Mouse (Mus musculus) MEL (cell line): ENCODE measurements around the gene Lrrc20.

Experiments
- CTCF ChIP-seq, 3 experiments: IDR thresholded peaks in 2 of 3; conservative IDR thresholded peaks in 1 of 3; 2 replicates each; pipeline ENCODE4 v1.5.1; 2011 to 2012; ENCODE audit warnings: low read length in 3 of 3, low read depth in 2 of 3, mild to moderate bottlenecking in 2 of 3, improper control_type of control experiment in 1 of 3, inconsistent platforms in 1 of 3, mixed read lengths in 1 of 3, moderate library complexity in 1 of 3; ENCODE audit not compliant: control insufficient read depth in 1 of 3, insufficient read depth in 1 of 3, poor library complexity in 1 of 3, severe bottlenecking in 1 of 3
- EP300 ChIP-seq, 2 experiments: IDR thresholded peaks; 2 replicates each; pipeline ENCODE4 v1.6.1; 2011; ENCODE audit warnings: improper control_type of control experiment in 2 of 2, low read length in 2 of 2, low read depth in 1 of 2, mild to moderate bottlenecking in 1 of 2
- MAX ChIP-seq: IDR thresholded peaks from 2 replicates; pipeline ENCODE4 v1.6.1; 2011; ENCODE audit warnings: low read length, improper control_type of control experiment
- POLR2A ChIP-seq, 2 experiments: IDR thresholded peaks; 2 replicates each; pipeline ENCODE4 v1.6.1; 2011 to 2012; ENCODE audit warnings: low read length in 2 of 2, mild to moderate bottlenecking in 2 of 2, control low read depth in 1 of 2, improper control_type of control experiment in 1 of 2, low read depth in 1 of 2, moderate library complexity in 1 of 2; ENCODE audit not compliant: control insufficient read depth in 1 of 2, insufficient read depth in 1 of 2, poor library complexity in 1 of 2
- USF1 ChIP-seq: IDR thresholded peaks from 2 replicates; pipeline ENCODE4 v1.6.1; 2014; ENCODE audit warnings: low read depth, mild to moderate bottlenecking, inconsistent platforms, low read length, improper control_type of control experiment, moderate library complexity
- USF2 ChIP-seq, 2 experiments: IDR thresholded peaks; 2 replicates each; pipeline ENCODE4 v1.6.1; 2011 to 2012; ENCODE audit warnings: improper control_type of control experiment in 2 of 2, low read length in 2 of 2, borderline replicate concordance in 1 of 2, inconsistent platforms in 1 of 2, low read depth in 1 of 2, mild to moderate bottlenecking in 1 of 2; ENCODE audit not compliant: insufficient read depth in 1 of 2

- TF ChIP-seq POLR2A (IDR thresholded peaks at IDR 0.05; ENCODE audit: control insufficient read depth in 1 of 2, insufficient read depth in 1 of 2, low read depth in 1 of 2, low read length in 2 of 2, poor library complexity in 1 of 2) (no peak), USF2 (IDR thresholded peaks at IDR 0.05; ENCODE audit: borderline replicate concordance in 1 of 2, insufficient read depth in 1 of 2, low read depth in 1 of 2, low read length in 2 of 2) (no peak), MAX (no peak), CTCF (IDR thresholded peaks at IDR 0.05 in 2 of 3, conservative IDR thresholded peaks at IDR 0.05 in 1 of 3; ENCODE audit: control insufficient read depth in 1 of 3, insufficient read depth in 1 of 3, low read depth in 2 of 3, low read length in 3 of 3, poor library complexity in 1 of 3, severe bottlenecking in 1 of 3) (no peak), USF1 (no peak), EP300 (IDR thresholded peaks at IDR 0.05; ENCODE audit: low read depth in 1 of 2, low read length in 2 of 2) (peak; percentile 27 to 50; a peak in 2 of 4 replicates)
These were observed 41.3 kb downstream of the Lrrc20 start for GRCm38 (mm10) chr10:61516866-61517265.
